8 mouse cellular contexts compared by ENCODE assay signal in the genomic region with DNA sequence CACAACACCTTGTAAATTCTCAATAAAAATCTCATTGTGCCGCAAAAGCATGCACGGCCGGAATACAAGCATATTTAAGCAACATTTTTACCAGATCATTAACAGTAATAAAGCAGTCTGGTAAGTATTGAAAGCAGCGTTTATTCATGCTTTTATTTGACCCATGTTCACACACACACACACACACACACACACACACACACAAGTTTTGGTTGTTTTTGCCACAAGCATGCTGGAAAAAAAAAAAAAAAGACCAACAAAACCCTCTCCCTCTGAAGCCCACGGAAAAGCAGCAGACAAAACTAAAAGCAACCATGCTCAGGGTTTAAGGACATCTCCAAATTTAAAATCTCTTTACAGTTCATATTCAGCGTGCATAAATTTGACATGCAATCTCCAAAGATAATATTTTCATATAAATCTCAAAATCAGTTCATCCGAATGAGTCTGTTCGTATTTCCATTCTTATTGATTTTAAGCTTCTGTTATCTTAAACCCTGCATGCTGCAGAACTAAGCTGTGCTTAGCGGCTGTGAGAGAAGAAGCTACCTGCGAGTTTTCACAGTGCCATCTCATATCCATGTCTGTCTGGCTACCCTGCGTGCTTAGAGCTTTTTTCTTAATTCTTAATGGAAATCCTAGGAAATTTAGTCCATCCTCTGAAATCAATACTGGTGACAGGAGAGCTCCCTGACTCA.
DNase-seq lines count a peak whose midpoint lies in the region; ATAC-seq and TF ChIP-seq lines count a peak whose summit lies in the region.

No protein-coding gene starts in this region.

- H3K9ac ChIP-seq in heart, postnatal 0 days (replicated peaks; ENCODE audit: low read depth, low read length) = no peak overlapping the region
- peak overlapping the region; percentile 64; the same call in 1 of the 2 replicates for H3K9ac ChIP-seq in embryonic facial prominence, embryonic 13.5 days
- peak overlapping the region; percentile 54; the same call in 1 of the 2 replicates for H3K9ac ChIP-seq in hindbrain, embryonic 12.5 days
- peak overlapping the region; percentile 49; the same call in 1 of the 2 replicates for H3K9ac ChIP-seq in midbrain, embryonic 14.5 days (replicated peaks; ENCODE audit: low read length)

- TF ChIP-seq CTCF in heart, postnatal 0 days (IDR thresholded peaks at IDR 0.05; ENCODE audit: low read depth) = no peak

- no peaks in the 10 kb centered on the region for H3K36me3 ChIP-seq in heart, postnatal 0 days (replicated peaks; ENCODE audit: control insufficient read depth, insufficient read depth, low read length)
- no peaks in the 10 kb centered on the region for H3K36me3 ChIP-seq in embryonic facial prominence, embryonic 13.5 days
- no peaks in the 10 kb centered on the region for H3K36me3 ChIP-seq in hindbrain, embryonic 12.5 days
- no peaks in the 10 kb centered on the region for H3K36me3 ChIP-seq in midbrain, embryonic 14.5 days (ENCODE audit: control insufficient read depth, insufficient read depth, low read length)

- H3K9me3 ChIP-seq in heart, postnatal 0 days (replicated peaks; ENCODE audit: control insufficient read depth, low read length) = no peaks in the 10 kb centered on the region
- no peaks in the 10 kb centered on the region for H3K9me3 ChIP-seq in embryonic facial prominence, embryonic 13.5 days
- H3K9me3 ChIP-seq in hindbrain, embryonic 12.5 days (replicated peaks) = no peaks in the 10 kb centered on the region
- no peaks in the 10 kb centered on the region for H3K9me3 ChIP-seq in midbrain, embryonic 14.5 days (ENCODE audit: control insufficient read depth, low read length)

- no peak for TF ChIP-seq EP300 in heart, postnatal 0 days (IDR thresholded peaks at IDR 0.05; ENCODE audit: low read depth)

- H3K27me3 ChIP-seq in heart, postnatal 0 days (ENCODE audit: control insufficient read depth, insufficient read depth, low read length) = no peaks in the 10 kb centered on the region
- H3K27me3 ChIP-seq in embryonic facial prominence, embryonic 13.5 days = no peaks in the 10 kb centered on the region
- H3K27me3 ChIP-seq in hindbrain, embryonic 12.5 days = no peaks in the 10 kb centered on the region
- H3K27me3 ChIP-seq in midbrain, embryonic 14.5 days (ENCODE audit: control insufficient read depth, insufficient read depth, low read length) = no peaks in the 10 kb centered on the region

- H3K4me3 ChIP-seq in heart, postnatal 0 days (ENCODE audit: low read depth, low read length) = 0 out of 2 replicates have a peak overlapping the region, but pooled peaks have one; percentile 8
- peak overlapping the region; percentile 41 for H3K4me3 ChIP-seq in embryonic facial prominence, embryonic 13.5 days
- peak overlapping the region; percentile 33 for H3K4me3 ChIP-seq in hindbrain, embryonic 12.5 days
- peak overlapping the region; percentile 33 for H3K4me3 ChIP-seq in midbrain, embryonic 14.5 days (replicated peaks; ENCODE audit: low read depth, low read length)

- ATAC-seq in heart, postnatal 0 days (ENCODE audit: insufficient read depth, low read depth) = no peak
- ATAC-seq in embryonic facial prominence, embryonic 13.5 days (ENCODE audit: insufficient number of reproducible peaks, insufficient read depth, low FRiP score, low TSS enrichment, low read depth) = no peak
- ATAC-seq in hindbrain, embryonic 12.5 days (ENCODE audit: low FRiP score) = no peak; the same call in 1 of the 2 replicates
- ATAC-seq in midbrain, embryonic 14.5 days (ENCODE audit: low FRiP score, low TSS enrichment) = no peak; the same call in 1 of the 2 replicates

- WGBS in heart, postnatal 0 days = 58% methylated on average over 11 of the region's 11 CpGs
- WGBS in embryonic facial prominence, embryonic 13.5 days = 65% methylated on average over 11 of the region's 11 CpGs
- WGBS in hindbrain, embryonic 12.5 days = 49% methylated on average over 11 of the region's 11 CpGs
- 42% methylated on average over 11 of the region's 11 CpGs for WGBS in midbrain, embryonic 14.5 days

- intact Hi-C loops in gastrocnemius, postnatal 14 days (cut with DNase I; ENCODE audit: low total_unique reads) = no loop called here

- H3K4me1 ChIP-seq in heart, postnatal 0 days (ENCODE audit: control insufficient read depth, insufficient read depth) = no peaks in the 10 kb centered on the region
- H3K4me1 ChIP-seq in embryonic facial prominence, embryonic 13.5 days = no peaks in the 10 kb centered on the region
- H3K4me1 ChIP-seq in hindbrain, embryonic 12.5 days = 0 out of 2 replicates have a peak, but pooled peaks cover 3% of the 10 kb centered on the region
- peaks cover 16% of the 10 kb centered on the region for H3K4me1 ChIP-seq in midbrain, embryonic 14.5 days (ENCODE audit: control insufficient read depth, insufficient read depth, low read length)

- H3K4me2 ChIP-seq in heart, postnatal 0 days (ENCODE audit: low read depth, low read length) = peak overlapping the region; percentile 41
- peak overlapping the region; percentile 70 for H3K4me2 ChIP-seq in embryonic facial prominence, embryonic 13.5 days
- H3K4me2 ChIP-seq in hindbrain, embryonic 12.5 days (replicated peaks) = peak overlapping the region; percentile 57
- H3K4me2 ChIP-seq in midbrain, embryonic 14.5 days (ENCODE audit: low read length) = peak overlapping the region; percentile 59

- no peak for DNase-seq in heart, postnatal 0 days (ENCODE audit: low spot score)
- no peak for DNase-seq in heart, adult 11 months
- DNase-seq in midbrain, embryonic 14.5 days = no peak
- DNase-seq in urinary bladder, postnatal 10 days (ENCODE audit: low spot score) = no peak
- no peak for DNase-seq in urinary bladder, adult 18-20 months (ENCODE audit: low spot score in 2 of 2)
- DNase-seq in gastrocnemius, postnatal 14 days = no peak

- H3K27ac ChIP-seq in heart, postnatal 0 days (ENCODE audit: low read depth) = no peak overlapping the region
- no peak overlapping the region for H3K27ac ChIP-seq in embryonic facial prominence, embryonic 13.5 days
- H3K27ac ChIP-seq in hindbrain, embryonic 12.5 days = peak overlapping the region; percentile 87
- H3K27ac ChIP-seq in midbrain, embryonic 14.5 days (replicated peaks; ENCODE audit: low read depth, low read length) = peak overlapping the region; percentile 85

Comparison
In these comparisons a context has a peak if more than half of its experiments do, and no peak if none do; other contexts are left out.
1. H3K27ac ChIP-seq: peak in hindbrain, embryonic 12.5 days (single experiment) and midbrain, embryonic 14.5 days (single experiment); none in heart, postnatal 0 days (single experiment) and embryonic facial prominence, embryonic 13.5 days (single experiment).
2. Peak in every context shown above with its lines, with median percentiles within 50 percentile points of each other: H3K4me2 ChIP-seq and H3K4me3 ChIP-seq.